Mouse (Mus musculus): ENCODE results near the gene Ehmt2.
"Not testable (repeated sequence)": the region's sequence is repeated elsewhere in the genome, so short reads cannot be mapped to it uniquely, and the experiment has no call there.

The Ehmt2 gene

DNA sequence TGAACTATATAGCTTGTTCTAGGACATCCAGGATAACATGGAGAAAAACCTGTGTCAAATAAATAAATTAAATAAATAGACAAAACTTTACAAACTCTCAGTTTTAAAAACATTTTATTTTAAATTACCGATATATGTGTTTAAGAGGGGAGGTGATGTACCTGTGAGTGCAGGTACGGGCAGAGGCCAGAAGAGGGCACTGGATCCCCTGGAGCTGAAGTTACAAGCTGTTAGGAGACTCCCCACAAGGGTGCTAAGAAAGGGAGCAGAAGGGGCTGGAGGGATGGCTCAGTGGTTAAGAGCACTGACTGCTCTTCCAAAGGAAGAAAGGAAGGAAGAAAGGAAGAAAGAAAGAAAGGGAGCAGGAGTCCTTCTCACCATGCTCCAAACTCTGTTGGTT is 6.9 kb upstream of the Ehmt2 start:
- peak; percentile 83 for DNase-seq (ENCODE audit: low read depth, low spot score)

GRCm38 (mm10) chr17:34893072-34893824 is 5.0 kb upstream of the Ehmt2 start:
- peak; percentile 33 for DNase-seq (ENCODE audit: low read depth, low spot score)

GRCm38 (mm10) chr17:34894074-34894597 is 4.1 kb upstream of the Ehmt2 start:
- DNase-seq (ENCODE audit: low read depth, low spot score), result peak; percentile 95

DNA sequence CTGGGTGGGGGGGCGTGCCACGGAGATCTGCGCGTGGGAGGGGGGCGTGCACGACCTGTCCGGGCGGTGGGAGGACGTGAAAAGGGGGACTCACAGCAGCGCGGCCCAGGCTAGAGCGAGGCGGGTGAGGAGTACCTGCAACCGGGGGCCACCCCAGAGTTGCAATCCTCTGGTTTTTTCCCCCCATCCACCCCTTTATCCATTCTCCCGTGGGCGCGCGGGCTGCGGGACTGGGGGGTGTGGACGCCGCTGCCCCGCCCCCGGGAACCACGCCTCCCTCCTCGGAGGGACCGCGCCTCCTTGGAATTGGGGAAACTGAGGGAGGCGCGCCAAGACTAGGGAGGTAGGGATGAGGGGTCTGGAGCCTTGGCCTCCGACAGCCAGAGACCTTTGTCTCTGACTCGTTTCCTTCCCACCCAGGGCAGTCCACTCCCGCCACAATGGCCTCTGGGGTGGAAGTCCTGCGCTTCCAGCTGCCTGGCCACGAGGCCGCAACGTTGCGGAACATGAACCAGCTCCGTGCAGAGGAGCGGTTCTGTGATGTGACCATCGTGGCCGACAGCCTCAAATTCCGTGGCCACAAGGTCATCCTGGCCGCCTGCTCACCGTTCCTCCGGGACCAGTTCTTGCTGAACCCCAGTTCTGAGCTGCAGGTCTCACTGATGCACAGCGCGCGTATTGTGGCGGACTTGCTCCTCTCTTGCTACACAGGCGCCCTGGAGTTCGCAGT is 3.3 kb upstream of the Ehmt2 start:
- DNase-seq (ENCODE audit: low read depth, low spot score), result peak; percentile 55

GRCm38 (mm10) chr17:34895724-34896123 is 2.5 kb upstream of the Ehmt2 start:
- no peak for DNase-seq (ENCODE audit: low read depth, low spot score)

DNA sequence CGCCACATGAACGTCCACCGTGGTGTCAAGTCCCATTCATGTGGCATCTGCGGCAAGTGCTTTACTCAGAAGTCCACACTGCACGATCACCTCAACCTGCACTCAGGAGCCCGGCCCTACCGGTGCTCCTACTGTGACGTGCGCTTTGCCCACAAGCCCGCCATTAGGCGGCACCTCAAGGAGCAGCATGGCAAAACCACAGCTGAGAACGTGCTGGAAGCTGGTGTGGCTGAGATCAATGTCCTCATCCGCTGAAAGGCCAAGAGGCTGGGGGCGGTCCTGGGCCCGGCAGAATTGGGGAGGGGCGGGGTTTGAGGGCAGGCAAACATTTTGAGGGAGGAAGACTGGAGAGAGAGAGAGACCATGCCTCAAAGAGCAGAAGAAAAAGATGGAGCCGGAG is 1.9 kb upstream of the Ehmt2 start:
- DNase-seq (ENCODE audit: low read depth, low spot score), result peak; percentile 88

GRCm38 (mm10) chr17:34897373-34898159 is 703 bp upstream of the Ehmt2 start:
- DNase-seq (ENCODE audit: low read depth, low spot score), result no peak

DNA sequence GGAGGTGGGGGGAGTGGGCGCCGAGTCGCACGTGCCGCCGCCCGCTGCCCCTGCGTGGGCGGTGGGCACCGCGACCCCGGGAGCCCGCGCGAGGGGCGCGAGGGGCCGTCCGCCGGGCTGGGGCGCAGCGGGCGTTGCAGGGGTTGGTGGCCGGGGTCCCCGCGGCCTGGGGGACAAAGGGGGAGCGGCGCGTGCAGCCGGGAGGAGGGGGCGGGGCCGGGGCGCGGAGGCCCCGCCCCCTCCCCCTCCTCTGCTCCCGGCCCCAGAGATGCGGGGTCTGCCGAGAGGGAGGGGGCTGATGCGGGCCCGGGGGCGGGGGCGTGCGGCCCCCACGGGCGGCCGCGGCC is 410 bp downstream of the Ehmt2 start:
- peak; percentile 33 for DNase-seq (ENCODE audit: low read depth, low spot score)

- peak; percentile 45 for DNase-seq (ENCODE audit: low read depth, low spot score)
Measured at GRCm38 (mm10) chr17:34899053-34899889, 1.0 kb downstream of the Ehmt2 start.

DNA sequence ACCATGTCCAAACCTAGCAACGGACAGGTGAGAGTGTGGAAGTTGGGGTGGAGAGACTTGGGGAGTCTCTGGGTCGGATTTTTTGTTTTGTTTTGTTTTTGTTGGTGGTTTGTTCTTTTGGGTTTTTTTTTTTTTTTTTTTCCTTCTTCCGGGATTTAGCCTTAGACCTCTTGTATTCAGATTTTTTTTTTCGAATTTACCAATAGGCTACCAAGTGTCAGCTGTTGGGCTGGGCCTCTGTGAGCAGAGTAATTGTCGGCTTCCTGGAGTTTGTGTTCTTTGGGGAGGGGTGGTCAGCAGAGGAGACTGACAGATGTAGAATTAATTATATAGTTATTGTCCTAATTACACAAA is 1.6 kb downstream of the Ehmt2 start:
- peak; percentile 31 for DNase-seq (ENCODE audit: low read depth, low spot score)

DNA sequence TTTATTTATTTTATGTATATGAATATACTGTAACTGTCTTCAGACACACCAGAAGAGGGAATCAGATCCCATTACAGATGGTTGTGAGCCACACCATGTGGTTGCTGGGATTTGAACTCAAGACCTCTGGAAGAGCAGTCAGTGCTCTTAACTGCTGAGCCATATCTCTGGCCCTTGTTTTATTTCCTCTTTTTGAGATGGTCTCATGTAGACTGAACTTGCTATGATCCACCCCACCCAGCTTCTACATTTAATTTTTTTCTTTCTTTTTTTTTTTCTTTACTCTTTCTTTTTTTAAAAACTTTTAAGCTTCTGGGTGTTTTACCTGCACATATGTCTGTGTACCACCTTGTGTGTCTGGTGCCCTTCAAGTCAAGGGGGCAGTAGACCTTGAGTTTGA is 2.6 kb downstream of the Ehmt2 start:
- DNase-seq (ENCODE audit: low read depth, low spot score), result not testable (repeated sequence)

- not testable (repeated sequence) for DNase-seq (ENCODE audit: low read depth, low spot score)
Measured at GRCm38 (mm10) chr17:34901948-34902347, 3.7 kb downstream of the Ehmt2 start.

GRCm38 (mm10) chr17:34902895-34903294 is 4.6 kb downstream of the Ehmt2 start:
- peak; percentile 96 for DNase-seq (ENCODE audit: low read depth, low spot score)

- peak; percentile 92 for DNase-seq (ENCODE audit: low read depth, low spot score)
Measured at GRCm38 (mm10) chr17:34910982-34911381, 12.7 kb downstream of the Ehmt2 start.

DNA sequence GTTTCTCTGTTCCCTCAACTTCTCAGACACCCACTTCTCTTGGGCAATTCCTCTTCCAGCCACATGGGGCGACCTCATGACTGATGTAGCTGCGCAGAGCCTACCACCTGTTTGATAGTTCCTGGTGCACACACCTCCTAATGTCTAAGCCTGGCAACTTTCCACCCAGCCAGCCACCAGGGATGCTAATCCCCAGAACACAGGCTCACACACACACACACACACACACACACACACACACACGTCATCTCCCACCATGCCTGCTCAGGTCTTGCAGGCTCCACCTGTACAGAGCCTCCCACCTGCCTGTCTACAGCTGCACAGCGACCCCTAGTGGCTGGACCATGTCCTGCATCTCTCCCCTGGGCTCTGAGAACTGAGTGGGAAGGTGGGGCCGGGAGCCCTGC is 13.7 kb downstream of the Ehmt2 start:
- DNase-seq (ENCODE audit: low read depth, low spot score), result peak; percentile 92

DNA sequence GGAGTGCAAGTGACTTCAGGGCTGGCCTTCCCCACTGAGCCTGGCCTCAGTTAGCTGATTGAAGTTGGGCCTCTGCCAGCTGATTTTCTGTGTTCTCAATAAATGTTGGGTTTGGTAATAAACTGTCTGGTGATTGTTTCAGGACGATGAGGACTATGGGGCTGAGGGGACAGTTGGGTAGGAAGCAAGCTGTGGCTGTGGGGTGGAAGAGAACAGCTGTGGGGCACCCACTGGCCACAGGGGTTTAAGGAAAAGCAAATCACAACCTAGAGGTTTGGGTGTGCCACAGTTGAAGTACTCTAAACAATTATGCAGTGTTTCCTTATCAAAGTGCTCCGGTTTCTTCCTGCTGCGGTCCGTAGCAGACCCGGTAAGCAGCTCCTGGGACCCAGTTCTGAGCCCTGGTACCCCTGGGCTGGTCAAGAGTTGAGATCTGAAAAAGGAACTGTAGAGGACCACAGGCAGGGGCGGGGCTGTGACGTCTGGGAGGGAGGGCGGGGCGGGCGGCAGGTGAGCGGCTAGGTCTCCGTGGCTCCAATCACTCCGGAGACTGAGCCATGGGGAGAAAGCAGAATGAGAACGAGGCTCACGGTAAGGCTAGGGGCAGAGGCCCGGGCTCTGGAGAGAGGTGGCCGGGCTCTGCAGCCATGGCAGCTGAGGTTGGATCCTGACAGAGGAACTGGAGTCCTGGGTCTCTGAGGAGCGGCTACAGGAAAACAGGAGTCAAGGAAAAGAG is 15.8 kb downstream of the Ehmt2 start, which contains the start of gene Slc44a4:
TSS of gene Slc44a4 (plus strand) at position 537 of the 736 bp plus-strand sequence.
- no peak for DNase-seq (ENCODE audit: low read depth, low spot score)

- no peak for DNase-seq (ENCODE audit: low read depth, low spot score)
Measured at GRCm38 (mm10) chr17:34915410-34915831, 17.2 kb downstream of the Ehmt2 start.

GRCm38 (mm10) chr17:34916316-34916715 is 18.0 kb downstream of the Ehmt2 start:
- no peak for DNase-seq (ENCODE audit: low read depth, low spot score)

- no peak for DNase-seq (ENCODE audit: low read depth, low spot score)
Measured at GRCm38 (mm10) chr17:34917188-34917587, 18.9 kb downstream of the Ehmt2 start.

DNA sequence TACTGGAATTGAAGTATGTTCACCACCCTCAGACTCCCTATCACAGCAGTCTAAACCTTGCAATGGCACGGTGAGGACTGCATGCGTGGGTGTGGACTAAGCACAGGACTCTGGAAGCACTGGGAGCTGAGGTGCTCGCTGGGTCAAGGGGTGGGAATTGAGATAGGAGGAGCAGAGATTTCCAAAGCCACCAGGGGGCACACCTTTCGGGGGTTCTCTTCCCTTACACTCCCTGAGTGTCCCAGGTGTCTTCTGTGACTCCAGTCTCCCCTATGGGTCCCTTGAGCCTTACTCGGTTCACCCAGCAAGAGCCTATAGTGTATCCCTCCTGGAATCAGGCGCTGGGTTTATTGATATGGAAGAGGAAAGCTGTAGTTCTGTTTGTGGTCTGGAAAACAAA is 24.7 kb downstream of the Ehmt2 start:
- no peak for DNase-seq (ENCODE audit: low read depth, low spot score)

Measured in R1 (cell line).